Mouse (Mus musculus): ENCODE data around the gene Shank1.

The Shank1 gene

GRCm38 (mm10) chr7:44341119-44341518 lies 31.1 kb downstream of the Shank1 start:
- no peak for DNase-seq

DNA sequence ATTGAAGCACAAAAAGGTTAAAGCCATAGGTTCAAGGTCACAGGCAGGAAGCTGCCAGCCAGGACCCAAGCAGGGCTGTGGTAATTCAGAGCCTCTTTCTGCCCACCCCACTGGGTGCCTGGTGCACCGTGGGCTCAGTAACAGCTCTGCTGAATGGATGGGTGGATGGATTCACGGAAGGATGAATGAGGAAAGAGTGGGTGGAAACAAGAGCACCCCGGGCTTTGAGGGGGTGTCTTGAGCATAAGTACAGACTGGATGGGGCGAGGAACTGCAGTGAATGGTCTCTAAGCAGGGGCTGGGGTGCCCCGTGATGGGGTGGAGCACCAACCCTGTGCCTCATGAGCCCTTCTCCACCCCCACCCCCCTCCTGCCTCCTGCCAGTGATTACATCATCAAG lies 31.7 kb downstream of the Shank1 start:
- DNase-seq: no peak

DNA sequence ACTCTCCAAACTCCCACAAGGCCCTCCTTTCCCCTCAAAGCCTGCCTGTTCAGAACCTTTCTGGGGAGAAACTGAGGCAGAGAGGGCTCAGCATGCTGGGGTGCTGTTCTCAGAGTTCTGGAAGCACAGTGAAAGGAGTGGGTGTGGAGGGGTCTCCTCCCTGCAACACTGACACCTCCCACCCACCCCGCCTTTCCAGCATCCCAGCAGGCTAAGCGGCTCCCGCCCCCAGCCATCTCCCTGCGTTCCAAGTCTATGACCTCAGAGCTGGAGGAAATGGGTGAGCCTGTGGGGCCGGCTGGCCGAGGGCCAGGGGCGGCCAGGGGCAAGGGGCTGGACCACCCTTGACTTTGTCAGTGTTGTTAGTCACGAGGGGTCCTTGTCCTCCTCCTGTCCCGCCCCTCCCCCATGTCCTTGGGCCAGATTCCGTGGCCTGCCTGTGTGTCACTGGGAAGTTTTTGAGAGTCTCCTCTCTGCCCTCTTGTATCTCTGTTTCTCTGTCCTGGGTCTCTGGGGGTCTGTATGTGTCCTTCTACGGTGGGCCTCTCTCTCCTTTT lies 33.5 kb downstream of the Shank1 start:
- no peak for DNase-seq

DNA sequence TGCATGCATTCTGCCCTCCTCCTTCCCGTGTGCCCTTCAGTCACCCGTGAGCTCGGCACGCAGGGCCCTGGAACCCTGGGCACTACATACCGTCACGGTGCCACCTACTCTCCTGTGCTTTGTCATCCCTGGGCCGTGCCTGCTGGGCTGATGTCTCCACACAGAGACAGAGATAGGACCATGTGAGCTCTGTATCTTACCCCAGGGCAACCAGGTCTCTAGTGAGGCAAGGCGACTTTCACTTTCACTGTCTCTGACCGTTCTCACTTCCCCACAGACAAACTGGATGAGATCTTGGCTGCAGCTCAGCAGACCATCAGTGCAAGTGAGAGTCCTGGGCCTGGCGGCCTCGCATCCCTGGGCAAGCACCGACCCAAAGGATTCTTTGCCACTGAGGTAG lies 34.6 kb downstream of the Shank1 start:
- DNase-seq: no peak

DNA sequence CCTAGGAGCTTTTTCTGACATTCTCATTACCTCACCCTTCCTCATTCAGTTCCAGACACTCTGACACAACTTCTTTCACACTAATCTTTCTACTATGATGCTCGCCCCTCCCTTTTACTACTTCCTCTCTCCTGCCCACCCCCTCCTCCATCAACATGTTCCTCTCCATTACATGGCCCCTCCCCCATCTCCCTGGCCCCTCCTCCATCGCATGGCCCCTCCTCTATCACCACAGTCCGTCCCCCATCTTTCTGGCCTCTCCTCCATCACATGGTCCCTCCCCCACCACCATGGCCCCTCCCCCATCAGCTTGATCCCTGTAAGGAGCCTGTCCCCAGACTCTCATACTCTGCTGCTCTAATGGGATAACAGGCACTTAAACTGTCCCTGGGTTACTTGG lies 39.0 kb downstream of the Shank1 start:
- DNase-seq: no peak

DNA sequence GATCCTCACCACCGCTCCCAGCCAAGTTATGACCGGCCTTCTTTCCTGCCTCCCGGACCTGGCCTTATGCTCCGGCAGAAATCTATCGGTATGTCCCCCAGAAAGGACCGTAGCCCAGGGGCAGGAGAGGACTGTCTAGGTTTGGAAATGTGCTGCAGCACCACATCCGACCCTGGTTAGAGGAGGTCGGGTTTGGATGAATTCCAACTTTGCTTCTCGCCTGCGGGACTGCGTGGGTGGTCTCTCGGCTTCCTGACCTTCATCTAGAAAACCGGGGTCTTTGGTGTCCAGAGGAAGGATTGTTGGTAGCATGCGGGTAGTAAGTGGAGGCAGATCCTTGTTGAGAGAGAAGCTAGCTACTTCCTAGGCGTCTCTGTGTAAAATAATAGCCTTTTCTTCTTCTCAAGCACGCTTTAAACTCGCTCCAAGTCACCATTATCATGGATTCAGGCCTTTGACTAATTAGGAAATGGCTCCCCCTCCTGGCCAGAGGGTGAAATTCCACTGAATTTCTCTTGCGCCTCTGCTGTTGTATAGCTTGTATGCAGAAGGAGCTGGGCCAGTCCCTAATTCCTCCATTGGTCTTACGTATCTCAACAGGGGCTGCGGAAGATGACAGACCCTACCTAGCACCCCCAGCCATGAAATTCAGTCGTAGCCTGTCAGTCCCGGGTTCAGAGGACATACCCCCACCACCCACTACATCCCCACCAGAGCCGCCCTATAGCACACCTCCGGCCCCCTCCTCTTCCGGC lies 41.1 kb downstream of the Shank1 start:
- peak; percentile 83 for DNase-seq

GRCm38 (mm10) chr7:44351881-44352749 lies 42.1 kb downstream of the Shank1 start:
- DNase-seq: no peak

DNA sequence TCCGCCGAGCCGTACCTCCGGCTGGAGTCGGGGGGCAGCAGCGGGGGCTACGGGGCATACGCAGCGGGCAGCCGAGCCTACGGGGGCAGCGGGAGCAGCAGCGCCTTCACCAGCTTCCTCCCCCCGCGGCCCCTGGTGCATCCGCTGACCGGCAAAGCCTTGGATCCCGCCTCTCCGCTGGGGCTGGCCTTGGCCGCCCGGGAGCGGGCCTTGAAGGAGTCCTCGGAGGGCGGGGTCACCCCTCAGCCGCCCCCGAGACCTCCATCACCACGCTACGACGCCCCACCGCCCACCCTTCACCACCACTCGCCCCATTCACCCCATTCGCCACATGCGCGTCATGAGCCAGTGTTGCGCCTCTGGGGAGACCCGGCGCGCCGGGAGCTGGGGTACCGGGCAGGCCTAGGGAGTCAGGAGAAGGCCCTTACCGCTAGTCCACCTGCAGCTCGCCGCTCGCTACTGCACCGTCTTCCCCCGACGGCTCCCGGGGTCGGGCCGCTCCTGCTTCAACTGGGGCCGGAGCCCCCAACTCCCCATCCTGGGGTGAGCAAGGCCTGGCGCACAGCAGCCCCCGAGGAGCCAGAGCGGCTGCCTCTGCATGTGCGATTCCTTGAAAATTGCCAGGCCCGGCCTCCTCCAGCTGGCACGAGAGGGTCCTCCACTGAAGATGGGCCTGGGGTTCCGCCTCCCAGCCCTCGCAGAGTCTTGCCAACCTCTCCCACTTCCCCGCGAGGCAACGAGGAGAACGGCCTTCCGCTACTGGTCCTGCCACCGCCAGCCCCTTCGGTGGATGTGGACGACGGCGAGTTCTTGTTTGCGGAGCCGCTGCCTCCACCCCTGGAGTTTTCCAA lies 42.9 kb downstream of the Shank1 start:
- no peak for DNase-seq

- DNase-seq: no peak
These were observed 43.7 kb downstream of the Shank1 start for GRCm38 (mm10) chr7:44353601-44354340.

- DNase-seq: no peak
These were observed 45.4 kb downstream of the Shank1 start for GRCm38 (mm10) chr7:44355411-44355810.

DNA sequence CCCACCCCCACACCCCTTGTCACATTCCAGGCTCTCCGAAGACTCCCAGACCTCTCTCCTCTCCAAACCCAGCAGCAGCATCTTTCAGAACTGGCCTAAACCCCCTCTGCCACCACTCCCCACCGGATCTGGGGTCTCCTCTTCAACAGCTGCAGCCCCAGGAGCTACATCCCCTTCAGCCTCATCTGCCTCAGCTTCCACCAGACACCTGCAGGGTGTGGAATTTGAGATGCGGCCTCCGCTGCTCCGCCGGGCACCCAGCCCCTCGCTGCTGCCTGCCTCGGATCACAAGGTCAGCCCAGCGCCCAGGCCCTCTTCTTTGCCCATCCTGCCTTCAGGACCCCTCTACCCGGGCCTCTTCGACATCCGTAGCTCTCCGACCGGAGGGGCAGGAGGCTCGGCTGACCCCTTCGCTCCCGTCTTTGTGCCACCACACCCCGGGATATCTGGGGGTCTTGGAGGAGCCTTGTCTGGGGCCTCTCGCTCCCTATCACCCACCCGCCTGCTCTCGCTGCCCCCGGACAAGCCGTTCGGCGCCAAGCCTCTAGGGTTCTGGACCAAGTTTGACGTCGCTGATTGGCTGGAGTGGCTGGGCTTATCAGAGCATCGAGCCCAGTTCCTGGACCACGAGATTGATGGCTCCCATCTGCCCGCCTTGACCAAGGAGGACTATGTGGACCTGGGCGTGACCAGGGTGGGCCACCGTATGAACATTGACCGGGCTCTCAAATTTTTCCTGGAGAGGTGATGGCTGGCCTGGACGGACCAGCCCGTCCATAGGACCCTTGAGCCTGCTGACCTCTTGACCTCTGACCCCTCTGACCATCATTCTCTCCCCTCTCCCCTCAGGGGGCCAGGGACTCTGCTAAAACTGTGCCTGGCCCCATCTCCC lies 46.8 kb downstream of the Shank1 start:
- DNase-seq: no peak

DNA sequence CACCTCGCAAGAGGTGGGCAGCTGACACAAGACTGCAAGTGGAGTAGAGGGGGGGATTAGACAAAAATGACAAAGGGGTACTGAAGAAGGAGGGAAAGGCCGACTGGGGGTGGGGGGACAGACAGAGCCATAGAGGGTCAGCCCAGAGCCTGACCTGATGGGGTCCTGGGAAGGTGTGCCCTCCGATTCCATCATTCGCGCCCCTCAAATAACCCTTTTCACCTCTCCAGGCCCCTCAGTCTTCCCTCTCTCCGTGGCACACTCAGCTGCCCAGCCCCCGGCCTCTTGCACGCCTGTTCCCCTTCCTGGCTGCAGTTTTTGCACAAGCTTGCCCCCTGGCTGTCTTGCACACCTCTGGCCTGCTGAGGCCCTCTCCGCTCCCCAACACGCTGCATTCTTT lies 47.5 kb downstream of the Shank1 start:
- no peak for DNase-seq

- DNase-seq: no peak
These were observed 48.0 kb downstream of the Shank1 start for GRCm38 (mm10) chr7:44358012-44358411.

- peak; percentile 47 for DNase-seq
These were observed 49.0 kb downstream of the Shank1 start for GRCm38 (mm10) chr7:44358886-44359654.

- peak; percentile 98 for DNase-seq
These were observed 50.0 kb downstream of the Shank1 start for GRCm38 (mm10) chr7:44359908-44360672.

DNA sequence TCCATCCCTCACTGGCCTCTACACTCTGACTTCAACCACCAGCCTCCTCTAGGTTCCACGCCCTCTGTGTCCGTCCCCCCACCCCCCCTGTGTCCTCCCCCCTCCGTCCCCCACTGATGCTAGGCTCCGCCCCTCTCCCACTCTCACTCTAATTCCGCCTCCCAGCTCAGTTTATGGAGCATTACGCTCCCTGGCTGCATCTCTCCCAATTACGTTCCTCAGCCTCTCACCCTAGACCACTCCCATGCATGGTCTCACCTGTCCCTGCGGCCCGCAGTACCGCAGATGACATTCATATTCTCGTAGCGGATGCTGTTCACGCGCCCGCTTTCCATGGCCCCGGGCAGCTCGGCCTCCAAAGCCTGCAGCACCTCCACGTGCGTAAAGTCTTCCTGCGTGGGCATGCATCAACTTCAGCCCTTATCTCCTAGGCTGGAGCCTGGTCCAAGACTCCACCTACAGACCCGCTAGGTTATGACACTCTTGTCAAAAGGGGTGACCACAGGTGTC lies 50.8 kb downstream of the Shank1 start:
- peak; percentile 66 for DNase-seq

GRCm38 (mm10) chr7:44372678-44373077 lies 62.6 kb downstream of the Shank1 start:
- DNase-seq: no peak

- DNase-seq: no peak
These were observed 63.4 kb downstream of the Shank1 start for GRCm38 (mm10) chr7:44373460-44373859.

All from cerebellum, adult 8-10 months (tissue).